Mouse (Mus musculus) spleen, adult 18-20 months (tissue): ENCODE measurements at regions not wholly inside any gene's neighbourhood (a gene's known extent, or its start where the extent isn't known, plus 50 kb on each side); places are given as distances from the start of the nearest gene placed in this dataset.

Source experiments
- DNase-seq, 2 experiments: peaks; one replicate each; pipeline ENCODE4 v3.0.0; 2022; ENCODE audit warnings: mixed read lengths in 2 of 2

- DNase-seq = no peak
Observed at GRCm38 (mm10) chr5:75880088-75880684, 98.1 kb downstream of the Kdr start.

- DNase-seq = no peak
Observed at GRCm38 (mm10) chr5:75878361-75878760, 99.9 kb downstream of the Kdr start.

GRCm38 (mm10) chr5:75877609-75877971 lies 100.7 kb downstream of the Kdr start:
- no peak for DNase-seq

- DNase-seq = no peak
Observed at GRCm38 (mm10) chr5:75876871-75877608, 101.2 kb downstream of the Kdr start.

GRCm38 (mm10) chr5:75871120-75871519 lies 107.1 kb downstream of the Kdr start:
- DNase-seq = peak in 1 of 2 experiments; percentile 40

GRCm38 (mm10) chr5:75870666-75871065 lies 107.6 kb downstream of the Kdr start:
- DNase-seq = no peak

- DNase-seq = no peak
Observed at GRCm38 (mm10) chr5:75869535-75869934, 108.7 kb downstream of the Kdr start.

GRCm38 (mm10) chr5:75865096-75865495 lies 113.2 kb downstream of the Kdr start:
- no peak for DNase-seq

- no peak for DNase-seq
Observed at GRCm38 (mm10) chr5:75863358-75863757, 114.9 kb downstream of the Kdr start.

GRCm38 (mm10) chr5:75862630-75862991 lies 115.6 kb downstream of the Kdr start:
- DNase-seq = peak in 1 of 2 experiments; percentile 30

- no peak for DNase-seq
Observed at GRCm38 (mm10) chr5:75861916-75862629, 116.2 kb downstream of the Kdr start.

- DNase-seq = no peak
Observed at GRCm38 (mm10) chr5:75859316-75859836, 118.9 kb downstream of the Kdr start.

GRCm38 (mm10) chr5:75850855-75851254 lies 127.4 kb downstream of the Kdr start:
- no peak for DNase-seq

GRCm38 (mm10) chr5:75847966-75848365 lies 130.3 kb downstream of the Kdr start:
- no peak for DNase-seq

GRCm38 (mm10) chr5:75847341-75847740 lies 130.9 kb downstream of the Kdr start:
- no peak for DNase-seq

GRCm38 (mm10) chr5:75846016-75846415 lies 132.2 kb downstream of the Kdr start:
- no peak for DNase-seq

- DNase-seq = no peak
Observed at GRCm38 (mm10) chr5:75843807-75844206, 134.5 kb downstream of the Kdr start.

- DNase-seq = no peak
Observed at GRCm38 (mm10) chr5:75840421-75840820, 137.8 kb downstream of the Kdr start.

- peak in 1 of 2 experiments; percentile 3 for DNase-seq
Observed at GRCm38 (mm10) chr5:75835556-75835961, 142.7 kb downstream of the Kdr start.

GRCm38 (mm10) chr5:75834766-75835555 lies 143.3 kb downstream of the Kdr start:
- no peak for DNase-seq

- DNase-seq = no peak
Observed at GRCm38 (mm10) chr5:75832341-75832740, 145.9 kb downstream of the Kdr start.

GRCm38 (mm10) chr5:75829850-75830625 lies 148.2 kb downstream of the Kdr start:
- no peak for DNase-seq
